Mouse (Mus musculus) ovary, postnatal 10 days (tissue): Measurements from ENCODE around the gene Mtif2.
"Not testable (repeated sequence)": the region's sequence is repeated elsewhere in the genome, so short reads cannot be mapped to it uniquely, and the experiment has no call there.

ENCODE experiments used
- DNase-seq: peaks from one replicate; pipeline ENCODE4 v3.0.0; 2022; ENCODE audit warnings: low spot score

Gene Mtif2

DNA sequence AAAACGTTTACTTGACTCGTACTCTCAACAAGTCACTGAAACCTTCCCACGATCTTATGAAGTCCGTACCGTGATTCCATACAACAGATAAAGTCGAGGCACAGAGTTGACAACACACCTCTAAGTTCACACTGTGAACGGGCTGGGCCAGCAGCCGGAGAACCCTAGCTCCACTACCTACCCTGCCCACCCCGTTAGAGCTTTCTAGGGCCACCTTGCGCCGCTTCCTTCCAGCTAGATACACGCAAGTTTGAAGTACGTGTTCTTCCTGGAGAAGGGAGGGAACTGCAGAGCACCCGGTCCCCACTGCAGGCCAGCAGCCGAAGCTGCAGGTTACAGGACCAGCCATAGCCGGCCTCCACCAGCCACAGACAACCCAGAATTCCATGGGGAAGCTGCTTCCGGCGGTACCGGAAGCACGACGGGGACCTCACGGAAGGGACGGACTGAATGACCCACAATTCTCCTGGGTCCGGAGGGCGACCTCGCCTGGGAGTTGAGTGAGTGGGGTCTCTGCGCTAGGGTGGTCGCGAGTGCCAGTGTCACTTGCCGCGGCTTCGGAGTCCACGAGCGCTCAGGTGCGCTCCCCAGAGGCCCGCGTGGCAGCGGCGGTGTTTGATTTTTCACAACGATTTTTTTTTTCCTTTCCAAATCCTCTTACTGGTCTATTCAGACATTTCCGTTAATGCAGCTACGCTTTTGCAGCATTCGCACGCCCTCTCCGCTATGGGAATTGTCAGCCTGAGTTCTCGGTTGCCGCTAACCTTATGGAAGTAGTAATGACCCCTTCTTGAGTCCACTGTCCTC, at the start of gene Mtif2:
Gene Mtif2, plus strand, starts transcription at position 421 of the 807 bp plus-strand sequence.
- peak; percentile 65 for DNase-seq

DNA sequence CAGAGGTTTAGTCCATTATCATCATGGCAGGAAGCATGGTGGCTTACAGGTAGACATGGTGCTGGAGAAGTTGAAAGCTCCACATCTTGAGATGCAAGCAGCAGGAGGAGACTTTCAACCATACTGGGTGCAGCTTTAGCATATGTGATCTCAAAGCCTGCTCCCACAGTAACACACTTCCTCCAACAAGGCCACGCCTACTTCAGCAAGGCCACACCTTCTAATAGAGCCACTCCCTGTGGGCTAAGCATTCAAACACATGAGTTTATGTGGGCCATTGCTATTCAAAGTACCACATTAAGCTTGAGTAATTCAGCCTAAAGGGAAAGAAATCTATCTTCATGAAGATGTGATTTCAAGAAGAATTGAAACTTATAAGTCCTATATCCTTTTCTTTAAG, 33.1 kb upstream of the Mtif2 start:
- DNase-seq = no peak

DNA sequence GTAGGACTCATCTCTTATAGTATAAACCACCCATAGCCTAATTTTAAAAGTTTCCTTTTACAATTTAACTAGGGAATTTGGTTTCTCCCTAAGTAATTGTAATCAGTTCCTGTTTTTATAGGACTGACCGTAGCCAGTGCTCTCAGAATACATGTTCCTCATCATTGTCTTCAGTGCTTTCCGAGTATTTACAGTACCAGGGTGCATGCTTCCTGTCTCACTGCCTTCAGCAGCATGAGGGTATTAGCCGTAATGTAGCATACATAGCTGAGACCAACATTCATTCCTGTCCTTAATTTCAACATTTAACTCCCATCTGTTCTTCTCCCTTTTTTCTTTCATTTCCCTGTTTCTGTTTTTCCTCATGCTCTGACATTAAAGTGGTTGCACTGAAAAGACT, 29.2 kb upstream of the Mtif2 start:
- no peak for DNase-seq

DNA sequence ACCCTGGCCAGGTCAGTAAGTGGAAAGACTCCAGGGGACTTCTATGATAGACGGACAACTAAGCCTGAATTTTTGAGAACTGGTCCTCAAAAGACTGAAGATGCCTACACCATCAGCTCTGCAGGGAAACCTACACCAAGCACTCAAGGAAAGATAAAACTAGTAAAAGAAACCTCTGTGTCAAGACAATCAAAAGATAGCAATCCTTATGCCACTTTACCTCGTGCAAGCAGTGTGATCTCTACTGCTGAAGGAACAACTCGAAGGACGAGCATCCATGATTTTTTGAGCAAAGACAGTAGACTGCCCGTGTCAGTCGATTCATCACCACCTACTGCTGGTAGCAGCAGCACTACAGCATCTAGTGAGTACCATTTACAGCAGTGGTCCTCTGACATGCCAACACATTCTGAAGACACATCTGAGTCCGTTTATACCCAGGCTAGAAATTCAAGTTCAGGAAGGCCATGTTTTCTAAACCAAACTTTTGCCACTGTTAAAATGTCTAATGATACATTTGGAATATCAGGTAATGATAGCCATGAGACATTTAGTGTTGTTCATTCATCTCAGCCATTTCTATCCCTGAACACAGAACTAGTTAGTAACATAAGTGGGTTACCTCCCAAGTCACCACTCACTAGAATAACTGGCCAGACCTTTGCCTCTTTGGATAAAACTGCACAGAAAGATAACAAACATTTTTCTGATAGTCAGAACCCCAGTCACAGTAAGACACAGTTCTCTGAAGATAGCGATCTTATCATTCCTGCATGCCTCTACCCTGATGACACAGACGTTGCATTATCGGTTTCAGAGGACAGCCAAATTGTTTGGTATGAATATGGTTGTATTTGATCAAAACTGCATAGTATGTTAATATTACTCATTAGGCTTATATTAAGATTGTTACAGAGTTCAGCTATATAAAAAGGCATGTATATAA, 22.0 kb upstream of the Mtif2 start:
- DNase-seq = no peak

DNA sequence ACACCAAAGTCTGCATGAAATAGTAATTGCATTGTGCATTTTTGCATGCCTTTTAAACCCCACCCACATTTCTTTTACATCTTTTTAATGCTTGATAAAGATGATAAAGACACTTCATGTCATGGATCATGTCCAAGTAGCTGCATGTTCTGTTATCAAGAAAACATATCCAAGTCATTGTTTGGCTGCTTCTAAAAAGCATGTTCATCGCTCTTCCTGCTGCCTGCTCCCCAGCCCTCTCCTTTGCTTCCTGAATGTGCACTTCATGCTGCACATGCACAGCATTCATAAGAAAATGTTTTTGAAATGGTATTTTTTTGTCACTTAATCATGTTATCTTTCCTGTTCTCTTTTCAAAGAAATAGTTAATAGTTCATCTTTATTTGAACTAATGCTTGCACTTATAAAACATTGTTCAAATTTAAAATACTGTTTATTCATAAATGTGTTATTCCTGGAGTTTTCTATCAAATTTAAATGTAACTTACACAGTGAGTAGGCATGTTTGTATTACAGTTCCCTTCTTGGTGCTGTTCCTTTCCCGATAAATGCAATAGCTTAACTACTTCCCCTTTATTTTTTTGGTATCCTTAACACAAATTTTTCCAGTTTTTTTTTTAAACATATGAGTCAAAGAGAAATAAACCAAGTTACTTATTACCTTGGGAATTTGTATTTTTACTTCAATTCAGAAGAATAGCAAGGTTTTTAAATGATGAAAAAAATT, 21.1 kb upstream of the Mtif2 start:
- DNase-seq = no peak

DNA sequence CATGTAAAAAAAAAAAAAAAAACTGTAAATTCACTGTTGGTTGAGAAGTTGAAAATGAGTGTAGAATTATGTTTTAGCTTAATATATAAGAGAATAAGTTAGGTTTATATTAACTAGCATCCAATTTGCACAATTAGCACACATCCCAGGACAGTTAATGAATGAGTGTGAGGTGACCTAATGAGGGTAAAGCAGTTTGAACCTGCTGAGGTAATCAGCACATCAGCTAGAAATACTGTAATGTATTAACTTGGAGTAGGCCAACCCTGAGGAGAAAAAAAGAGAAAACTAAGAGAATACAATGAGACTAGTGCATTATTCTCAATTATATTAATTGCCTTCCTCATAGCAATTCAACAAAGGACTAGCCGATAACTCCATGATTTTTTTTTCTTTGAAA, 16.8 kb upstream of the Mtif2 start:
- DNase-seq = no peak

DNA sequence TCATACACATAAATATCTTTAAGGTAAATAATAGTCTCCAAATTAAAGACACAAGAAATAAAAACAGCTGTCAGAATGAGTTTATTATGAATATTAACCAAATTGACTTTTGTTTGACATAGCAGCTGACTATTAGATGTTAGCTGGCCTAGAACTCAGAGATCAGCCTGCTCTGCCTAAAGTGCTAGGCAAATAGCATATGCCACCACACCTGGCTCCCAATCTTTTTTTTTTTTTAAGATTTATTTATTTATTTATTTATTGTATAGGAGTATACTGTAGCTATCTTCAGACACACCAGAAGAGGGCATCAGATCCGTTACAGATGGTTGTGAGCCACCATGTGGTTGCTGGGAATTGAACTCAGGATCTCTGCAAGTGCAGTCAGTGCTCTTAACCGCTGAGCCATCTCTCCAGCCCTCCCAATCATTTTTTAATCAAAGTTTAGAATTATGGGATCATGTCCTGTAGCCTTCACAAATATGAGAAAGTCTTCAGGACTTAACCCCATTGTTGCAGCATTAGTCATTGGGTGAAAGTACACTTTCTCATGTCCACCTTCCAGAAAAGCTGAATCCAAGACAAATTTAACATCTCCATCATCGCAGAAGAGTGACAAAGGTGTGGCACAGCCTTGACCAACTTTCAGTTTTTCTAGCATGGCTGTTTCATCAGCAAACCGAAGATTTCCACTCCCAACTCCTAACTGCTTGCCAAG, 13.2 kb upstream of the Mtif2 start:
- DNase-seq = no peak

DNA sequence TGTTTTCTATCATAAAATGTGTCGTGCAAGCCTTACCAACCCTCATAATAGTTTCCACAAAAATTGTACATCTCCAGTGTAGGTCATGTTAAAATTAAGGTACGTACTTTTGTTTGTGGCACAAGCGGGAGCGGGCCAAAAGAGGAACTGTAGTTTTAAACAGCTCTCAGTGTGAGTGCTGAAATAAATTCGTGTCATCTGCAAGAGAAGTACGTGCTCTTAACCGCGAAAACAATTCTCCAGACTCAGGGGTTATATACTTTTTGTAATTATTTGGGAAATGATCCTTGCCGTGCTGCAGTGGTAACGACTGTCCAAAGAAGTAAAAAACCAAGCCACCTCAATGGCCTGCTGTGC, 11.9 kb upstream of the Mtif2 start:
- no peak for DNase-seq

DNA sequence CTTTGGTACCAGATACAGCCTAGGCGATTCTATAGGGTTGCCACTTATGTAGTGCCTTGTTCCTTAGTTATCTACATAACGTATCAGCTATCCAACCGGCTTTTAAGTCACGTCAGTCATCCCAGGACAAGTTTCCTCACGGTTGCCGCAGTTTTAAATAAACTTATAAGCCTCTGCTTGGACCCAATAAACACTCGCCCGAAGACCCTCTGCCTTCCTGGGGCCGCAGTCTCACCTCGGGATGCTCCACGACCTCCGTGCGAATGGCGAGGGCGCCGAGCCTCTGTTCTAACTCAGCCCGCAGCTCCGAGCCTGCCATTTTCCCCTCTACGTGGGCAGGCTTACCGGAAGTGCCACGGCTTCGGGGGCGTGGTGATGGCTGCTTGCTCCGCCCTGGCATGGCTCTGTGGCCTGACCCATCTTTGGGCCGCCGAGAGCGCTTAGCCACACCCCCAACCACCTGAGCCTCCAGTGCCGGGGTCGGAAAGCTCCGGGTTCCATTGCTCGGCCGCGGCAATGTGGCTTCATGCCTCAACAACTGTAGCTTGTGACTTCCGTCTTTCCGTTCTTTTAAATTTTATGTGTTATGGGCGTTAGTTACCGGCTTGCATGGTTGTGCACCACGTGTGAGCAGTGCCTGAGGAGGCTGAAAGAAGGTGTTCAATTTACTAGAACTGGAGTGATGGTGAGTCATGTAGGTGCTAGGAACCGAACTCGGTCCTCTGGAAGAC, 11.4 kb upstream of the Mtif2 start, which contains the start of gene Prorsd1:
Gene Prorsd1, minus strand, starts transcription at position 352 of the 731 bp plus-strand sequence.
- DNase-seq = peak; percentile 67

DNA sequence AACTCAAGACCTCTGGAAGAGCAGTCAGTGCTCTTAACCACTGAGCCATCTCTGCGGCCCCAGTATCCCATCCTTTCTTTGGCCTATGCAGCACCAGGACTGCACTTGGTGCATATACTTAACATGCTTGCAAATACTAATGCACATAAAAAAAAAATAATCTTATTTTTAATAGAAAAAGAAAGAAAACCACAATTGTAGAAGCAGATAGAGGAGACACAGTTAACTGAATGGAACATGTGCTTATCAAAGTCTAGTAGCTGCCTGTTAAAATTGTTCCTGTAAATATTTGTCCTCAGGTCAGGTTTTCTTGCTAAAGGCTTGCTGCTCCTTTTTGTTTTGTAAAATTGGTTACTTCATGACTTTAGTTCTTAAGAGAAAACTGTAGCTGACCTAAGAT, 12.0 kb downstream of the Mtif2 start:
- no peak for DNase-seq

DNA sequence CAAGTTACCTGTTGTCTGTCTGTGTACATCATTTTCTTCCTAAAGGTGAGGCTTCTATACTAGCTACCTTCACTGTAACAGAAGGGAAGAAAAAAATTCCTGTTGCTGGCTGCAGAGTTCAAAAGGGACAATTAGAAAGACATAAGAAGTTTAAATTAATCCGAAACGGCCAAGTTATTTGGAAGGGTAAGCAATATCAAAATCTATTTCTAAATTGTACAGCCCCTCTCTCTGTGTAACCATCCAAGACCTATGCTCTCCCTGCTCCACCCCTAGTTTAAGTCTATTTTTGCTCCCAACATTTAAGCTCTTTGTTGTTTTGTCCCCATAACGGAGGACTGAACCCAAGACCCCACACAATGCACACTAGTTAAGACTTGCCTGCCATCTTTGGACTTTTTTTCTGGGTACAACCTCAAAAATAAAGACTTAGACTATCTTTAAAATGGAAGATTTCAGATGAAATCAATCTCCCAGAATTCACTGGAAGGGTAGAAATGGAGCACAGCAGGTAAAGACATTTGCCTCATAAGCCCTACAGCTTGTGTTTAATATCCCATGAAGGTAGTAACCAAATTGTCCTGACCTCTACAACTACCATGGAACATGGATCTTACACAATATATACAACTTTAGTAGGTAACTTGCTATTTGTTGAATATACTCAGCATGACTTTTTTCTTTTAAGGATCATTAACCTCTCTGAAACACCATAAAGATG, 18.2 kb downstream of the Mtif2 start:
- DNase-seq = no peak

DNA sequence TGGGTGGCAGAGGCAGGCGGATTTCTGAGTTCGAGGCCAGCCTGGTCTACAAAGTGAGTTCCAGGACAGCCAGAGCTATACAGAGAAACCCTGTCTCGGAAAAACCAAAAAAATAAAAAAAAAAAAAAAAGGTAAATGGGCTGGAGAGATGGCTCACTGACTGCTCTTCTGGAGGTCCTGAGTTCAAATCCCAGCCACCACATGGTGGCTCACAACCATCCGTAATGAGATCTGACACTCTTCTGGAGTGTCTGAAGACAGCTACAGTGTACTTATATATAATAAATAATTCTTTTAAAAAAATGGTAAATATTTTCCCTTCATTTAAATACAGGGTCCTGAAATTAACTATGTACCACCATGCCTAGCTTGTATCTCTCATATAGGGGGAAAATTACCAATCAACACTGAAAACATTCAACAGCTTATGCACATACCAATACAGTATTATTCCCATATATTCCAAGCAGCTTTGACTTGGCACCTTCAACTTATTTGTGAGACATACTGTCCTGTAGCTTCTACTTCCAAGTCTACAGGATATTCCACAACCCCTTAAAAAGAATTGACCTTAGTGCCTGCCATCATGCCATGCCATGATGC, 19.0 kb downstream of the Mtif2 start:
- DNase-seq = not testable (repeated sequence)

DNA sequence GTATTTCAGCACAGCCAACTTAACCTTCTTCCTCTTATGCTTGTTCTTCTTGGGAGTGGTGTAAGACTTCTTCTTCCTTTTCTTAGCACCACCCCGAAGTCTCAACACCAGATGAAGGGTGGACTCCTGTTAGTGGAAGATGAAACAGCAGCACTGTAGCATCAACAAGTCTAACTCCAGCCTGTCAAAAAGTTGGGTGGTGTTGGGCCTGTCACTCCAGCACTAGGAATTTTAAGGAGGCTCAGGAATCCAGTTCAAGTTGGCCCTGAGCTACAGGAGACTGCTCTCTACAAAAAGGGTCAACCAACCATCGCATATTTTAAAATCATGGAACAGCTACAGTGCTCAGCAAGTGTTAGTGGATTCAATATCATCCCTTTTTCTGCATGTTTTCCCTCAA, 20.1 kb downstream of the Mtif2 start:
- not testable (repeated sequence) for DNase-seq

DNA sequence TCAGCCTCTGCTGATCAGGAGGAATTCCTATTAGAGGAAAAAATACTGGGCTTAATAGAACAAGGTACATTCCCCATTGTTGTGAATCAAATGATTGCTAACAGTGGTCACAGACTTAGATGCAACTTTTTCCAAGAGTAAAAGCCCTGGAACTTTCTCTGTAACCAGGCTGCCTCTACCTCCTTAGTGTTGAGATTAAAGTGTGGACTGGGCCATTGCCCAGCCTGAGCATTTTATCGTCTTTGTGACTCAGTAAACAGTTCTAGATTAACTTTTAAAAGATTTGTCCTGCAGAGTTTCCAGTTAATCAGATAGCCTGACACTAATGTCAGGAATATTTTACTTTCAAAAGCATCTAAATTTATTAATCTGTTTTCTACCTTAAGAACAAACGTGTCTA, 20.6 kb downstream of the Mtif2 start:
- DNase-seq = no peak

DNA sequence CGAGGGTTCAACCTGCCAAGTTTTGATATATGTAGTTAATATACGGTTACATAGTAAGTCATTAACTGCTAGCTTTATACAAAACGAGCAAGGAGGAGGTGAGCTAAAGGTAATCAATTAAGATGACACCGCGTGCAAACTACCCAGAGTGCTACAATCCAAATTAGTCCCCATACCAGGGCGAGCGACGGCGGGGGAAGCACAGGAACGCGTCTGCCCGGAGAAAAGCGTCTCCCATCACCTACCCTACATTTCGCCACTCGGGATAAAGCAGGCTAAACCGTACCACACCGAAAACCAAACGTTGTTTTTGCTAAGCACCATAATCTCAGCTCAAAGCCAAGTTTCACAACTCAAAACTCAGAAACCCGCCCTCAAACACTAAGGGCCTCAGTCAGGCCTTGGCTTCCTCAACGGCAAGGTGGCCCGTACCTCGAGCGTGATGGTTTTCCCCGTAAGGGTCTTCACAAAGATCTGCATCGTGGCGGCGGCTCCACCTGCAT, 21.1 kb downstream of the Mtif2 start:
- no peak for DNase-seq

DNA sequence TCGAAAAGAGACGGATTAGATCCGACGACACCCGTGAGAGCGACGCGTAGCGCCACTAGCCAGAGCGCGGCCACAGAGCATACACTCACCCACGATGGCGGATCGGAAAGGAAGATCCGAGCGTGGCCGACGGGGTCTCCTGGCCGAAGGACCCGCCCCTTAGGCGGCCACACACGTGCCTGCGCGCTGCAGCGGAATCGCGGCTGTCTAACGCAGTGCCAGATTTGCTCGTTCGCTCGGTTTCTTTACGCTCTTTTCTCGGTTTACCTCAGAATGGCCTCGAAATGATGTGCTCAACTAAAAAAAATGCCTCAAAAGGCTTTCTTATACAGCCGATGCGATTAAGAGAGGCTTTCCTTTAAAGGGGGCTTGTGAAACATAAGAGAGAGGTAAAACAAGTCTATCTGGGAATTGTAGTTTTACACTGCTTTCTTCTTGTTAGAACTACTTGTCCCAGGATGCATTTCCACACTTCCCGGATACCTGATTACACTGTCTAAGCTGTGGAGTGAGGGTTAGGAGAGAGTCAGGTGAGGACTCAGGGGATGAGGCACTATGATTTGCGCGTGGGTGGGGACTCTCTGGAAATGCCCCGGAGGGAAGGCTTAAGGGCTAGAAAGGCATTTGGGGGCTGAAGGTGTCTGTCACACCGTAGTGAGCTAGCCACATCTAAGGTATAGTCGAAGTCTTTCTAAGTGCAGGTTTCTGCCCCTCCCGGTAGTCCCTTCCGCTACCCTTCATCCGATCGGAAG, 21.7 kb downstream of the Mtif2 start, which contains the start of the genes Clhc1 and Rps27a:
Gene Clhc1, plus strand, starts transcription at position 199 of the 752 bp plus-strand sequence.
Gene Rps27a, minus strand, starts transcription at position 358 of the 752 bp plus-strand sequence.
- peak; percentile 95 for DNase-seq

DNA sequence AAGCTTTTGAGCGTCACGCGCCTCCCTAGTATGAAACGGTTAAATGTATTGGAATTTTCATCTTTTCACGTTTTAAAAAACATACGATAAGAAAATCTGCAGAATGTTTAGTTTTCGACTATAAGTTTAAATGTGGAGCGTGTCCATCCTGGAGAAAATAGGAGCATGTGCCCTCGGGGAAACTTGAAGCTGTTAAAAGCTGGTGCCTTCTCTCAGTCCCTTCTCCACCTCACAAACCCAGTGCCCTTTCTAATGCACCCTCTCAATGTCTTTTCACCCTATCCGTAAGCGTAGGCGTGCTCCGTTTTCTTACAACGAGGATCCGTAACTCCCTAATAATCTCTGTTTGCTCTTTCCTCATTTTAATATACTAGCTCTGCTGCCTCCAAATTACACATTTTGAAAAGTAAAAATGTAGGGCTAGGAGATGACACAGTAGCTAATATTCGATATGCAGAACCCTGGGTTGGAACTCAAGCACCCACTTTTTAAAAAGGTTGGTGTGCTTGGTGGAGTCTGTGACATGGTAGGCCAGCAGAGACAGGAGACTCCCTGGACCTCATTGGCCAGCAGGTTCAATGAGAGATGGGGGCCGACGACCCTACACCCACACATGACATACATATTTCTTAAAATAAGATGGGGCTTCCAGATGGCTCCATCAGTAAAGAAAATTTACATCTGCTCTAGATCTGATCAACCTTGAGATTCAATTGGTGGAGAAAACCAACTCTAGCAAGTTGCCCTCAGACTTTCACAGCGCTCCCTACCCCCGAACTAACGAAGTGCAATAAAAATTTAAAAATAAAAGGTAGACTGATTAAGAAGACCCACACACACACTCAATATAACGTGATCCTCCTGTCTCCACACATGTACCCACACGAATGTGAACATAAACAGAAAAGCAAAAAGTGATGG, 22.6 kb downstream of the Mtif2 start:
- no peak for DNase-seq

DNA sequence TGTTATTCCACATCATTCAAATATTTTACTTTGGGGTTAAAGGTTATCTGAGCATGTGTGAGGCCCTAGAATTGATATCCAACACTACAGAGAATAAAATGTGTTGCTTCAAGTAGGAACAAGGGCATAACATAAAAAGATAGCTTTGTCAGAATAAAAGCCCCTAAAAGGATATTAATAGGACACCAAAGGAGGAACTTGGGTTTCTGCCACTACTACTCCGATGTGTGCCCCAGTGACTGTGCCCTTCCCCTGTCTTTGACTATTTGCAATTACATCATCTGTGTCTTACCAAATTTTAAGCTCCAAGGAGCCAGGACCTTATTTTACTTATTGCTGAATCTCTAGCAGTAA, 23.2 kb downstream of the Mtif2 start:
- no peak for DNase-seq
